Comparison of ENCODE assay signal across 8 mouse cellular contexts in the genomic region with DNA sequence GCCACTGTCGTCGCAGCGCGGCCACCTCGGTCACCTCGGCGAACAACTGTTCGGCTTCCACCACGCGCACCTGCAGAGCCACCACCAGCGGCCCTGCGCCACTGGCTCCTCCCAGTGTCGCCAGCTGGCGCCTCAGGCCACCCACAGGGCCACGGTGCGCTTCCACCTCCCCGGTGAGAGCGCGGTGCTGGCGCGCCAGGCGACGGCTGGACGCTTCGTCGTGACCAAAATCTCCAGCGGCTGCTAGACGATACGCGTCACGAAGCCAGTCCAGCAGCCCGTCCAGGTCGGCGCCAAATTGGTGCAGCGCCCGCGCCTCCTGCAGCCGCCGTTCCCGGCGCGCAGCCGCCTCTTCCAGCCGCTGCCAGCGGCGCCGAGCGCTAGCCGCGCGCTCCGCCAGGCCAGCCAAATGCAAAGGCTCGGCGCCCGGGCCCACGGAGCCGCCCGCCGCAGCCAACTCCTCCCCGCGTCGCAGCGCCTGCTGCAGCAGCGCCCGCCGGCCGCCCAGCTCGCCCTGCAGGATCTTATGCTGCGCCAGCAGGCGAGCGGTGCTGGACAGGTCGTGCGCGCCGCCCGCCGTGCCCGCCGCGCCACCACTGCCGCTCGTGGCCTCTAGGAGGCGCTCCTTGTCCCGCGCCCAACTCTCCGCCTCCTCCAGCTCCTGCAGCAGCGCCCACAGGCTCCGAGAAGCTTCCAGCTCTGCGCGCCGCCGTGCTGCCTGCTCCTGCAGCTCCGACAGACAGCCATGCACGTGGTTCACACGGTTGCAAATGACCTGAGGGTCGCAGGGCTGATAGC. TPM values are rescaled to one million over a fixed set of nuclear protein-coding genes. Genes with fewer than 3 reads are reported as not detected.
A peak's percentile ranks its signal among the peaks of the same experiment; 100 is the strongest.
DNase-seq lines count a peak whose midpoint lies in the region; ATAC-seq and TF ChIP-seq lines count a peak whose summit lies in the region.

No protein-coding gene starts in this region.

- no peaks in the 10 kb centered on the region; the same call in 1 of the 2 replicates for H3K9me3 ChIP-seq in embryonic facial prominence, embryonic 11.5 days (replicated peaks; ENCODE audit: control insufficient read depth, low read length)
- 0 out of 2 replicates have a peak, but pooled peaks cover 3% of the 10 kb centered on the region for H3K9me3 ChIP-seq in intestine, postnatal 0 days (ENCODE audit: control insufficient read depth)
- peaks cover 2% of the 10 kb centered on the region; the same call in 1 of the 2 replicates for H3K9me3 ChIP-seq in limb, embryonic 14.5 days (ENCODE audit: control insufficient read depth, low read length)
- H3K9me3 ChIP-seq in midbrain, embryonic 14.5 days (ENCODE audit: control insufficient read depth, low read length), result peaks cover 3% of the 10 kb centered on the region; the same call in 1 of the 2 replicates

- TF ChIP-seq CTCF in intestine, postnatal 0 days (IDR thresholded peaks at IDR 0.05; ENCODE audit: low read depth), result peak; percentile 90

- no peak for TF ChIP-seq POLR2A in limb, embryonic 14.5 days (IDR thresholded peaks at IDR 0.05; ENCODE audit: borderline replicate concordance, extremely low read depth, insufficient read depth, insufficient read length)

- WGBS in embryonic facial prominence, embryonic 11.5 days, result under 1% methylated on average over 96 of the region's 96 CpGs
- under 1% methylated on average over 87 of the region's 96 CpGs for WGBS in intestine, postnatal 0 days
- under 1% methylated on average over 62 of the region's 96 CpGs for WGBS in limb, embryonic 14.5 days
- 2% methylated on average over 96 of the region's 96 CpGs for WGBS in midbrain, embryonic 14.5 days

- ATAC-seq in embryonic facial prominence, embryonic 11.5 days (replicated peaks; ENCODE audit: insufficient number of reproducible peaks, low FRiP score, low TSS enrichment, low read depth), result peak; percentile 61
- ATAC-seq in intestine, postnatal 0 days, result peak; percentile 62
- ATAC-seq in limb, embryonic 14.5 days (ENCODE audit: low FRiP score, low read depth), result peak; percentile 75
- ATAC-seq in midbrain, embryonic 14.5 days (ENCODE audit: low FRiP score, low TSS enrichment), result peak; percentile 63

- H3K4me3 ChIP-seq in embryonic facial prominence, embryonic 11.5 days (ENCODE audit: low read depth, low read length), result peak overlapping the region; percentile 39
- H3K4me3 ChIP-seq in intestine, postnatal 0 days (ENCODE audit: low read depth, low read length), result peak overlapping the region; percentile 41
- H3K4me3 ChIP-seq in limb, embryonic 14.5 days (replicated peaks; ENCODE audit: low read length), result peak overlapping the region; percentile 44
- peak overlapping the region; percentile 34 for H3K4me3 ChIP-seq in midbrain, embryonic 14.5 days (replicated peaks; ENCODE audit: low read depth, low read length)

- DNase-seq in layer of hippocampus, adult 11-12 months (ENCODE audit: low spot score), result peak; percentile 70
- no peak for DNase-seq in layer of hippocampus, adult 9-10 months (ENCODE audit: low spot score)
- peak; percentile 80 for DNase-seq in embryonic facial prominence, embryonic 11.5 days (ENCODE audit: low spot score)
- peak; percentile 59 to 67 for DNase-seq in heart, adult 18-20 months
- DNase-seq in limb, embryonic 14.5 days (ENCODE audit: low spot score), result peak; percentile 47
- DNase-seq in midbrain, embryonic 14.5 days, result peak; percentile 78
- peak; percentile 64 to 73 for DNase-seq in spleen, postnatal 10 days (ENCODE audit: low spot score in 2 of 2)

- H3K27me3 ChIP-seq in embryonic facial prominence, embryonic 11.5 days (ENCODE audit: control insufficient read depth, insufficient read depth, low read length), result peaks cover 53% of the 10 kb centered on the region
- H3K27me3 ChIP-seq in intestine, postnatal 0 days (replicated peaks; ENCODE audit: control insufficient read depth, insufficient read depth, low read length), result peaks cover 56% of the 10 kb centered on the region
- peaks cover 60% of the 10 kb centered on the region for H3K27me3 ChIP-seq in limb, embryonic 14.5 days (ENCODE audit: control insufficient read depth, insufficient read depth, low read length)
- H3K27me3 ChIP-seq in midbrain, embryonic 14.5 days (ENCODE audit: control insufficient read depth, insufficient read depth, low read length), result peaks cover 66% of the 10 kb centered on the region

- H3K36me3 ChIP-seq in embryonic facial prominence, embryonic 11.5 days (replicated peaks; ENCODE audit: control insufficient read depth, insufficient read depth, low read depth, low read length), result no peaks in the 10 kb centered on the region
- no peaks in the 10 kb centered on the region for H3K36me3 ChIP-seq in intestine, postnatal 0 days (ENCODE audit: control insufficient read depth, insufficient read depth)
- no peaks in the 10 kb centered on the region for H3K36me3 ChIP-seq in limb, embryonic 14.5 days (ENCODE audit: control insufficient read depth, insufficient read depth, low read length)
- H3K36me3 ChIP-seq in midbrain, embryonic 14.5 days (ENCODE audit: control insufficient read depth, insufficient read depth, low read length), result no peaks in the 10 kb centered on the region

- H3K4me1 ChIP-seq in embryonic facial prominence, embryonic 11.5 days (ENCODE audit: control insufficient read depth, insufficient read depth, low read length), result peaks cover 5% of the 10 kb centered on the region; the same call in 1 of the 2 replicates
- no peaks in the 10 kb centered on the region for H3K4me1 ChIP-seq in intestine, postnatal 0 days (replicated peaks; ENCODE audit: control insufficient read depth, insufficient read depth, low read length)
- H3K4me1 ChIP-seq in limb, embryonic 14.5 days (ENCODE audit: control insufficient read depth, insufficient read depth, low read length), result no peaks in the 10 kb centered on the region
- H3K4me1 ChIP-seq in midbrain, embryonic 14.5 days (ENCODE audit: control insufficient read depth, insufficient read depth, low read length), result peaks cover 7% of the 10 kb centered on the region; the same call in 1 of the 2 replicates

- peak overlapping the region; percentile 92 for H3K4me2 ChIP-seq in embryonic facial prominence, embryonic 11.5 days (ENCODE audit: low read depth, low read length)
- H3K4me2 ChIP-seq in intestine, postnatal 0 days (replicated peaks; ENCODE audit: low read depth), result peak overlapping the region; percentile 80
- peak overlapping the region; percentile 75 for H3K4me2 ChIP-seq in limb, embryonic 14.5 days (replicated peaks; ENCODE audit: low read depth, low read length, severe bottlenecking)
- H3K4me2 ChIP-seq in midbrain, embryonic 14.5 days (ENCODE audit: low read length), result peak overlapping the region; percentile 62

- no peak overlapping the region for H3K9ac ChIP-seq in embryonic facial prominence, embryonic 11.5 days (replicated peaks; ENCODE audit: low read length)
- H3K9ac ChIP-seq in intestine, postnatal 0 days (ENCODE audit: low read depth, low read length), result no peak overlapping the region
- 0 out of 2 replicates have a peak overlapping the region, but pooled peaks have one; percentile 16 for H3K9ac ChIP-seq in limb, embryonic 14.5 days (ENCODE audit: low read depth, low read length, severe bottlenecking)
- H3K9ac ChIP-seq in midbrain, embryonic 14.5 days (replicated peaks; ENCODE audit: low read length), result peak overlapping the region; percentile 26; the same call in 1 of the 2 replicates

- no peak overlapping the region for H3K27ac ChIP-seq in embryonic facial prominence, embryonic 11.5 days (replicated peaks; ENCODE audit: low read depth, low read length)
- no peak overlapping the region for H3K27ac ChIP-seq in intestine, postnatal 0 days (ENCODE audit: low read depth, low read length)
- no peak overlapping the region for H3K27ac ChIP-seq in limb, embryonic 14.5 days (replicated peaks; ENCODE audit: low read depth, low read length)
- no peak overlapping the region for H3K27ac ChIP-seq in midbrain, embryonic 14.5 days (replicated peaks; ENCODE audit: low read depth, low read length)

RNA-seq across cellular contexts. Expression of gene Sptbn4, which starts 38.9 kb away (rescaled TPM):
- 0.26 and 0.28 TPM in 2 replicates for polyA plus RNA-seq in embryonic facial prominence, embryonic 11.5 days (2014; fragmentation: Nextera tagmentation; extraction: Ambion mirVana)
- total RNA-seq in heart, adult 18-20 months (2021), result under 1 TPM; 0.30 to 0.31 TPM
- polyA plus RNA-seq in intestine, postnatal 0 days (2015; fragmentation: Nextera tagmentation; extraction: Ambion mirVana), result 0.17 and 0.26 TPM in 2 replicates
- 0.60 and 0.64 TPM in 2 replicates for polyA plus RNA-seq in limb, embryonic 14.5 days (2012; rRNA removed)
- 0.15 TPM in 2 replicates for polyA plus RNA-seq in limb, embryonic 14.5 days (2014; fragmentation: Nextera tagmentation; extraction: Ambion mirVana)
- polyA plus RNA-seq in midbrain, embryonic 14.5 days (2014; fragmentation: Nextera tagmentation; extraction: Ambion mirVana), result 4.1 and 4.7 TPM in 2 replicates

RNA-seq across cellular contexts. Expression of gene Blvrb, which starts 39.2 kb away (rescaled TPM):
- polyA plus RNA-seq in embryonic facial prominence, embryonic 11.5 days (2014; fragmentation: Nextera tagmentation; extraction: Ambion mirVana), result 33.9 and 38.2 TPM in 2 replicates
- total RNA-seq in heart, adult 18-20 months (2021), result 10 to 100 TPM; 32.4 to 34.3 TPM
- polyA plus RNA-seq in intestine, postnatal 0 days (2015; fragmentation: Nextera tagmentation; extraction: Ambion mirVana), result 60.4 and 67.3 TPM in 2 replicates
- polyA plus RNA-seq in limb, embryonic 14.5 days (2012; rRNA removed), result 44.8 and 49.5 TPM in 2 replicates
- polyA plus RNA-seq in limb, embryonic 14.5 days (2014; fragmentation: Nextera tagmentation; extraction: Ambion mirVana), result 60.8 and 61.2 TPM in 2 replicates
- 8.9 and 17.3 TPM in 2 replicates for polyA plus RNA-seq in midbrain, embryonic 14.5 days (2014; fragmentation: Nextera tagmentation; extraction: Ambion mirVana)

RNA-seq across cellular contexts. Expression of gene Gm20479, which starts 51.4 kb away (rescaled TPM):
- 0.45 TPM in 1 of 2 replicates, not detected in the other for polyA plus RNA-seq in embryonic facial prominence, embryonic 11.5 days (2014; fragmentation: Nextera tagmentation; extraction: Ambion mirVana)
- not detected for total RNA-seq in heart, adult 18-20 months (2021)
- 0.61 and 0.72 TPM in 2 replicates for polyA plus RNA-seq in intestine, postnatal 0 days (2015; fragmentation: Nextera tagmentation; extraction: Ambion mirVana)
- 0.32 TPM in 1 of 2 replicates, not detected in the other for polyA plus RNA-seq in limb, embryonic 14.5 days (2012; rRNA removed)
- not detected in 2 replicates for polyA plus RNA-seq in limb, embryonic 14.5 days (2014; fragmentation: Nextera tagmentation; extraction: Ambion mirVana)
- polyA plus RNA-seq in midbrain, embryonic 14.5 days (2014; fragmentation: Nextera tagmentation; extraction: Ambion mirVana), result not detected in 2 replicates

RNA-seq across cellular contexts. Expression of gene Shkbp1, which starts 52.8 kb away (rescaled TPM):
- 50.2 and 57.5 TPM in 2 replicates for polyA plus RNA-seq in embryonic facial prominence, embryonic 11.5 days (2014; fragmentation: Nextera tagmentation; extraction: Ambion mirVana)
- total RNA-seq in heart, adult 18-20 months (2021), result 1 to 10 TPM; 5.6 to 6.3 TPM
- 26.9 and 29.1 TPM in 2 replicates for polyA plus RNA-seq in intestine, postnatal 0 days (2015; fragmentation: Nextera tagmentation; extraction: Ambion mirVana)
- 58.7 and 80.6 TPM in 2 replicates for polyA plus RNA-seq in limb, embryonic 14.5 days (2012; rRNA removed)
- polyA plus RNA-seq in limb, embryonic 14.5 days (2014; fragmentation: Nextera tagmentation; extraction: Ambion mirVana), result 30.5 and 35.5 TPM in 2 replicates
- 50.4 and 52.5 TPM in 2 replicates for polyA plus RNA-seq in midbrain, embryonic 14.5 days (2014; fragmentation: Nextera tagmentation; extraction: Ambion mirVana)

Comparison
In these comparisons a context has a peak if more than half of its experiments do, and no peak if none do; other contexts are left out.
1. H3K9ac ChIP-seq: peak in limb, embryonic 14.5 days (single experiment) and midbrain, embryonic 14.5 days (single experiment); none in embryonic facial prominence, embryonic 11.5 days (single experiment) and intestine, postnatal 0 days (single experiment).
2. Peak in every context shown above with its lines, with median percentiles within 50 percentile points of each other: ATAC-seq, H3K4me2 ChIP-seq and H3K4me3 ChIP-seq.